Mouse (Mus musculus): Measurements from ENCODE around the gene Rbp2. TPM values are rescaled to one million over a fixed set of nuclear protein-coding genes. Genes with fewer than 3 reads are reported as not detected.

Rbp2 gene
- polyA plus RNA-seq, 1 experiment = 2.4 TPM

GRCm38 (mm10) chr9:98487273-98487672 is 1.4 kb downstream of the Rbp2 start:
- H3K4me1 ChIP-seq = peaks cover 100% of the 10 kb centered on the region
- H3K27me3 ChIP-seq (replicated peaks) = no peaks in the 10 kb centered on the region
- no peaks in the 10 kb centered on the region for H3K9me3 ChIP-seq
- TF ChIP-seq FLI1 (IDR thresholded peaks at IDR 0.05; ENCODE audit: low read length) = no peak
- H3K4me3 ChIP-seq (replicated peaks) = no peak overlapping the region
- no peaks in the 10 kb centered on the region for H3K36me3 ChIP-seq (replicated peaks; ENCODE audit: low read length)

DNA sequence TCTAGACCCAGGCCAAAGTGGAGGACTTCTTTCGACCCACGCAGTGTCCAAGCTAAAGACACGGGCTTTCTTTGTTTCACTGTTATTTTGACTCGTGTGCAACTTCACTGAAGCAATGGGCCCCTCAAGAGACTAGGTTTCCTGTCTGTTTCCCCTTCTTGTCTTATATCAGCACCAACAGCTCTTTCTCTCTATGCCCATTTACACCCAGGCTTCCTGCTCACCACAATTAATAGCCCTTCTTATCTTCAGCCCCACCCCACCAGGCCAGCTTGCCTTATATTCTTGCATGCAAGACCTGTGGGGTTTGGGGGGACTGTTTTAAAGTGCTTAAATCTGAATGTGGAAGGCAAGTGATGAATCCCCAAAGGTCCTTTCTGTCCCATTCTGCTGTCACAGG is 3.6 kb downstream of the Rbp2 start:
- Histone ChIP-seq H3K4me3 (replicated peaks) (peak overlapping the region; percentile 67), H3K4me1 (peaks cover 100% of the 10 kb centered on the region), H3K36me3 (replicated peaks; ENCODE audit: low read length) (no peaks in the 10 kb centered on the region), H3K9me3 (no peaks in the 10 kb centered on the region), H3K27me3 (replicated peaks) (no peaks in the 10 kb centered on the region)
- peak; percentile 89 for TF ChIP-seq GATA1 (IDR thresholded peaks at IDR 0.05; ENCODE audit: borderline replicate concordance, low read length)
- peak; percentile 47; the same call in 1 of the 2 replicates for TF ChIP-seq FLI1 (IDR thresholded peaks at IDR 0.05; ENCODE audit: low read length)

DNA sequence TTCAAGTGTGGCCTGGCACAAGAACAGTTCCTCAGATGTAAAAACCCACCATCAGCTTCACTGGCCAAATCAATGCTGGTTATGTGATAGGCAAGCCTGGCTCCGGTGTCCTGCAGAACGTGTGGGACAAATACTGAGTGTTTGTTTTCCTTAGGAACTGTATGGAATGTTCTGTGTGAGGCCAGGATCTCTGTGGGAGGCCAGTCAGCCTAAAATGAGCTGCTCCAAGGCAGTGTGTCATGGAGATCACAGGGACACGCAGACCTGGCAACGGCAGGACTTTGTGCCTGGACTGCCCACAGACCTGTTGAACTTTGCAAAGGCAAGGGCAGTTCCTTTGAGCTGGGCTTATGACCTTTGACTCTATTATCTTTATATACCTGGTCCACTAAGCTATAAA is 4.2 kb downstream of the Rbp2 start:
- TF ChIP-seq FLI1 (IDR thresholded peaks at IDR 0.05; ENCODE audit: low read length) = no peak
- TF ChIP-seq GATA1 (IDR thresholded peaks at IDR 0.05; ENCODE audit: borderline replicate concordance, low read length) = no peak
- Histone ChIP-seq H3K9me3 (no peaks in the 10 kb centered on the region), H3K4me1 (peaks cover 100% of the 10 kb centered on the region), H3K36me3 (replicated peaks; ENCODE audit: low read length) (no peaks in the 10 kb centered on the region), H3K4me3 (replicated peaks) (peak overlapping the region; percentile 83), H3K27me3 (replicated peaks) (no peaks in the 10 kb centered on the region)

- Histone ChIP-seq H3K9me3 (no peaks in the 10 kb centered on the region), H3K4me3 (replicated peaks) (no peak overlapping the region), H3K27me3 (replicated peaks) (no peaks in the 10 kb centered on the region), H3K4me1 (peaks cover 100% of the 10 kb centered on the region), H3K36me3 (replicated peaks; ENCODE audit: low read length) (no peaks in the 10 kb centered on the region)
- TF ChIP-seq FLI1 (IDR thresholded peaks at IDR 0.05; ENCODE audit: low read length) (no peak), GATA1 (IDR thresholded peaks at IDR 0.05; ENCODE audit: borderline replicate concordance, low read length) (no peak)
Measured at GRCm38 (mm10) chr9:98491071-98491470, 5.2 kb downstream of the Rbp2 start.

DNA sequence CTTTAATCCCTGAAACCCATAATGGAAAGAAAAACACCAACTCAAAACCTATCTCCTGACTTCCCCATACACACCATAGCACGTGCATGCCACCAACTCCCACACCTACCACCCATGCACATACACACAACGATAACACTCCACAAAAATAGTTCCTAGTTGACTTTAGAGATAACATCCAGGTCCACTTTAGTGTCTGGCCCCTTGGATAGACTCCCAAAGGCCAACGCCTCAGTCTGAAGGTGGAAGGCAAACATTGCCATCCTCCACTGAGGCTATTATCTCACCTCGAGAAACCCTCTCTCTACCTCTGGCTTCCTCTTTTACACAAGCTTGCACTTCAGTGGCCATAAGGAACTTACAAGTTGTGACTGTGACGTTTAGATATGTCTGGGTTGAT is 6.3 kb downstream of the Rbp2 start:
- H3K4me1 ChIP-seq = peaks cover 100% of the 10 kb centered on the region

GRCm38 (mm10) chr9:98492821-98493220 is 6.9 kb downstream of the Rbp2 start:
- H3K27me3 ChIP-seq (replicated peaks) = no peaks in the 10 kb centered on the region
- H3K9me3 ChIP-seq = no peaks in the 10 kb centered on the region
- no peak overlapping the region for H3K4me3 ChIP-seq (replicated peaks)
- TF ChIP-seq FLI1 (IDR thresholded peaks at IDR 0.05; ENCODE audit: low read length) (no peak), GATA1 (IDR thresholded peaks at IDR 0.05; ENCODE audit: borderline replicate concordance, low read length) (no peak)
- peaks cover 100% of the 10 kb centered on the region for H3K4me1 ChIP-seq
- H3K36me3 ChIP-seq (replicated peaks; ENCODE audit: low read length) = no peaks in the 10 kb centered on the region

More for the DNA sequence above, 6.3 kb downstream of the Rbp2 start:
- Histone ChIP-seq H3K9me3 (no peaks in the 10 kb centered on the region), H3K36me3 (replicated peaks; ENCODE audit: low read length) (no peaks in the 10 kb centered on the region), H3K4me3 (replicated peaks) (no peak overlapping the region), H3K27me3 (replicated peaks) (no peaks in the 10 kb centered on the region)
- no peak for TF ChIP-seq FLI1 (IDR thresholded peaks at IDR 0.05; ENCODE audit: low read length)

DNA sequence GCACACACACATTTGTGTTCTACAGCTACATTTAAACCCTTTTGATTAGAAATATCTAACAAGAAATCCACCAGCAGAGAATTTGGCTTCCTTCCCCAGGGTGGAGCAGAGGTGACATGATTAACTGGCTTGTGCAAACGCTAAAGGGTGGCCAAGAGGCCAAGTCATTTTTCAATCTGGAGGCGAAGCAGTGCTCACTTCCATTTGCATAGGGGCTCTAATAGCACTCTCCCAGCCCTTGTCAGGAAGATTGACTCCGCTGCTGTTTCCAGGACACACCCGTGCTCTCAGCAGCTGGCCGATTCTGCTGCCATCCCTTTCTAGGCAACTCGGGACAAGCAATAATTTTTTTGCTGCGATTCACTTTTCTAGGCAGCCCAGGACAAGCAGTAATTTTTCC is 11.2 kb downstream of the Rbp2 start:
- no peak overlapping the region for H3K4me3 ChIP-seq (replicated peaks)
- H3K9me3 ChIP-seq = no peaks in the 10 kb centered on the region
- no peaks in the 10 kb centered on the region for H3K27me3 ChIP-seq (replicated peaks)
- TF ChIP-seq GATA1 (IDR thresholded peaks at IDR 0.05; ENCODE audit: borderline replicate concordance, low read length) = no peak
- TF ChIP-seq FLI1 (IDR thresholded peaks at IDR 0.05; ENCODE audit: low read length) = no peak
- H3K36me3 ChIP-seq (replicated peaks; ENCODE audit: low read length) = no peaks in the 10 kb centered on the region
- H3K4me1 ChIP-seq = peaks cover 96% of the 10 kb centered on the region

DNA sequence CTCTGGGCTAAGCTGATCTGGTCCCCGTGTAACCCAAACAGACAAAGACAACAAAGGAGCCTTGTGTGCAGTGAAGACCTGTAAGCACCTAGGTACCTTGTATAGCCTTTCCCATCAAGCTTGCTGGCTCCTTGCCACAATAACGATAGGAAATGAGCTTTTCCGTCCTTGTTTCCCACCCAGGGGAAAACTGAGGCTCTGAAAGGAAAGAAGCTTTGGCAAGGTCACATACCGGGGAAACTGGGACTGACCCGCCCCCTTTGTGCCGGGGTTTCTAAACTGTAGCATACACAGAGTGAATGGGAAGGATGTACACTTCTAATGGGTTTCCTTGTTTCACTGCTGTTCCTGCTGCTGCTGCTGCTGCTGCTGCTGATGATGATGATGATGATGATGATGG is 12.1 kb downstream of the Rbp2 start:
- H3K9me3 ChIP-seq = no peaks in the 10 kb centered on the region
- no peaks in the 10 kb centered on the region for H3K27me3 ChIP-seq (replicated peaks)
- H3K36me3 ChIP-seq (replicated peaks; ENCODE audit: low read length) = no peaks in the 10 kb centered on the region
- peaks cover 87% of the 10 kb centered on the region for H3K4me1 ChIP-seq
- no peak for TF ChIP-seq FLI1 (IDR thresholded peaks at IDR 0.05; ENCODE audit: low read length)
- TF ChIP-seq GATA1 (IDR thresholded peaks at IDR 0.05; ENCODE audit: borderline replicate concordance, low read length) = no peak
- H3K4me3 ChIP-seq (replicated peaks) = no peak overlapping the region

DNA sequence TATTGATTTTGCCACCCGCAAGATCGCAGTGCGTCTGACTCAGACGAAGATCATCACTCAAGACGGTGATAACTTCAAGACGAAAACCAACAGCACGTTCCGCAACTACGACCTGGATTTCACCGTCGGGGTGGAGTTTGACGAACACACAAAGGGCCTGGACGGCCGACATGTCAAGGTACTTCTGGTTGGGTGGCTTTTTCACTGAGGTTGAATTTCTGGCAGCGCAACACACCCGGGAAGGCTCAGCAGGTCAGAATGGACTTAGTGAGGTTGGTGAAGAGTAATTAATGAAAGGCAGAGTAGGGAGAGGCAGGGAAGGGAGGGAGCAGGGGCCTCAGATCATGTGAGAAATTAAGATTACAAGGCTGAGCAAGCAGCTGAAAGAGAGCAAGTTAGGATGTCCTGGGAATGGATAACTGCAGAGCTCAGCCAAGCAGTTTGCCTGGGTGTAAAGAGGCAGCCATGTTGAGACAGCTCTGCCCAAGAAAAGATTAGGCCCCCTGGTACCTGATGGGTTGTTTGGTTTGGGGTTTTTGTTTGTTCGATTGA is 12.9 kb downstream of the Rbp2 start:
- TF ChIP-seq FLI1 (IDR thresholded peaks at IDR 0.05; ENCODE audit: low read length) (no peak), GATA1 (IDR thresholded peaks at IDR 0.05; ENCODE audit: borderline replicate concordance, low read length) (no peak)
- H3K4me3 ChIP-seq (replicated peaks) = no peak overlapping the region
- H3K36me3 ChIP-seq (replicated peaks; ENCODE audit: low read length) = no peaks in the 10 kb centered on the region
- H3K4me1 ChIP-seq = peaks cover 82% of the 10 kb centered on the region
- no peaks in the 10 kb centered on the region for H3K27me3 ChIP-seq (replicated peaks)
- no peaks in the 10 kb centered on the region for H3K9me3 ChIP-seq

- H3K27me3 ChIP-seq (replicated peaks) = no peaks in the 10 kb centered on the region
- H3K9me3 ChIP-seq = no peaks in the 10 kb centered on the region
- H3K4me3 ChIP-seq (replicated peaks) = no peak overlapping the region
- H3K36me3 ChIP-seq (replicated peaks; ENCODE audit: low read length) = no peaks in the 10 kb centered on the region
- TF ChIP-seq FLI1 (IDR thresholded peaks at IDR 0.05; ENCODE audit: low read length) (no peak), GATA1 (IDR thresholded peaks at IDR 0.05; ENCODE audit: borderline replicate concordance, low read length) (no peak)
- H3K4me1 ChIP-seq = peaks cover 82% of the 10 kb centered on the region
Measured at GRCm38 (mm10) chr9:98499601-98500000, 13.7 kb downstream of the Rbp2 start.

GRCm38 (mm10) chr9:98507480-98507879 is 21.6 kb downstream of the Rbp2 start:
- no peak for TF ChIP-seq GATA1 (IDR thresholded peaks at IDR 0.05; ENCODE audit: borderline replicate concordance, low read length)
- TF ChIP-seq FLI1 (IDR thresholded peaks at IDR 0.05; ENCODE audit: low read length) = no peak
- Histone ChIP-seq H3K4me1 (peaks cover 70% of the 10 kb centered on the region), H3K36me3 (replicated peaks; ENCODE audit: low read length) (no peaks in the 10 kb centered on the region), H3K9me3 (no peaks in the 10 kb centered on the region), H3K4me3 (replicated peaks) (no peak overlapping the region), H3K27me3 (replicated peaks) (no peaks in the 10 kb centered on the region)

All from megakaryocyte, embryonic 14.5 days (primary cell).